Mouse (Mus musculus) cerebral cortex, adult 2 months (tissue): ENCODE data around the gene Usp18.

Source experiments
- WGBS: fragments of 180-500 bp; shearing (Covaris S2); methylation state at CpG from one replicate; pipeline ENCODE4 v1.1.7; 2018; 5-methylcytosine and 5-hydroxymethylcytosine counted together

The Usp18 gene

GRCm38 (mm10) chr6:121224993-121225392, 20.7 kb upstream of the Usp18 start:
- 68% methylated on average over 6 of the region's 6 CpGs for WGBS

GRCm38 (mm10) chr6:121226043-121226442, 19.7 kb upstream of the Usp18 start:
- WGBS: 61% methylated on average over 4 of the region's 4 CpGs

GRCm38 (mm10) chr6:121226744-121227143, 19.0 kb upstream of the Usp18 start:
- 86% methylated on average over 2 of the region's 2 CpGs for WGBS

GRCm38 (mm10) chr6:121228421-121228820, 17.3 kb upstream of the Usp18 start:
- WGBS: 74% methylated on average over 8 of the region's 8 CpGs

- WGBS: 68% methylated on average over 1 of the region's 1 CpGs
Measured at GRCm38 (mm10) chr6:121232652-121233051, 13.1 kb upstream of the Usp18 start.

- WGBS: 90% methylated on average over 2 of the region's 2 CpGs
Measured at GRCm38 (mm10) chr6:121236386-121236785, 9.3 kb upstream of the Usp18 start.

GRCm38 (mm10) chr6:121238209-121238608, 7.5 kb upstream of the Usp18 start:
- WGBS: 91% methylated on average over 4 of the region's 4 CpGs

GRCm38 (mm10) chr6:121241780-121242179, 3.9 kb upstream of the Usp18 start:
- WGBS: 94% methylated on average over 2 of the region's 2 CpGs

- 70% methylated on average over 10 of the region's 10 CpGs for WGBS
Measured at GRCm38 (mm10) chr6:121243161-121243560, 2.5 kb upstream of the Usp18 start.

GRCm38 (mm10) chr6:121246037-121246361, 293 bp downstream of the Usp18 start:
- WGBS: 8% methylated on average over 4 of the region's 4 CpGs

- WGBS: 90% methylated on average over 1 of the region's 1 CpGs
Measured at GRCm38 (mm10) chr6:121250406-121250805, 4.7 kb downstream of the Usp18 start.

GRCm38 (mm10) chr6:121251256-121251655, 5.5 kb downstream of the Usp18 start:
- 76% methylated on average over 5 of the region's 5 CpGs for WGBS

- WGBS: 30% methylated on average over 9 of the region's 9 CpGs
Measured at GRCm38 (mm10) chr6:121260548-121260947, 14.8 kb downstream of the Usp18 start.

- WGBS: 78% methylated on average over 8 of the region's 8 CpGs
Measured at GRCm38 (mm10) chr6:121261233-121261632, 15.5 kb downstream of the Usp18 start.

GRCm38 (mm10) chr6:121262004-121262403, 16.3 kb downstream of the Usp18 start:
- WGBS: 95% methylated on average over 10 of the region's 10 CpGs

GRCm38 (mm10) chr6:121262496-121262895, 16.8 kb downstream of the Usp18 start:
- 96% methylated on average over 11 of the region's 11 CpGs for WGBS

GRCm38 (mm10) chr6:121270156-121270555, 24.4 kb downstream of the Usp18 start:
- 89% methylated on average over 6 of the region's 6 CpGs for WGBS

- 16% methylated on average over 4 of the region's 4 CpGs for WGBS
Measured at GRCm38 (mm10) chr6:121271707-121272074, 26.0 kb downstream of the Usp18 start.

GRCm38 (mm10) chr6:121272075-121272800, 26.5 kb downstream of the Usp18 start:
- 6% methylated on average over 17 of the region's 17 CpGs for WGBS

- 84% methylated on average over 3 of the region's 3 CpGs for WGBS
Measured at GRCm38 (mm10) chr6:121274356-121274755, 28.6 kb downstream of the Usp18 start.

- 94% methylated on average over 5 of the region's 5 CpGs for WGBS
Measured at GRCm38 (mm10) chr6:121284132-121284531, 38.4 kb downstream of the Usp18 start.

GRCm38 (mm10) chr6:121299317-121299716, 53.6 kb downstream of the Usp18 start:
- WGBS: 57% methylated on average over 7 of the region's 7 CpGs

- WGBS: 38% methylated on average over 11 of the region's 11 CpGs
Measured at GRCm38 (mm10) chr6:121299954-121300353, 54.2 kb downstream of the Usp18 start, which contains the start of gene Slc6a13. TSS of gene Slc6a13 (plus strand) at chr6:121300227.

GRCm38 (mm10) chr6:121300504-121300903, 54.8 kb downstream of the Usp18 start:
- 77% methylated on average over 9 of the region's 9 CpGs for WGBS
